Mouse (Mus musculus): ENCODE results near the gene Insr. TPM values are rescaled to one million over a fixed set of nuclear protein-coding genes. Genes with fewer than 3 reads are reported as not detected.
"Not testable (repeated sequence)": the region's sequence is repeated elsewhere in the genome, so short reads cannot be mapped to it uniquely, and the experiment has no call there.

The Insr gene
- total and polyA plus RNA-seq, 3 experiments, result 2.1 to 4.6 (median 3.0) TPM

DNA sequence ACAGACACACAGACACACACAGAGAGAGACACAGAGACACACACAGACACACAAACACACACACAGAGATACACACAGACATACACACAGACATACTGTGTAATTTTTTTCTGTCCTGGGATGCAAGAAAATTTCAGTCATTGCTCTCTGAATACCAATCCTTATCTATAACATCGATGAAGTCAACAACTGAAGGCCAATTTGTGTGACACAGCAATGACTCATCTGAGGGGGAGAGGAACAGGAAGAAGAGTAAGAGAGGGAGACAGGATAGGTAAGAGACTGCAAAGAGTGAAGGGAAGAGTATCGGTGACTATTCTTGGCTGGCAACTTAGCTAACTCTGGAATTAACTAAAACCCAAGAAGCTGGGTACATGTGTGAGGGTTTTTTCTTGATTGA, 44.8 kb upstream of the Insr start:
- no peaks in the 10 kb centered on the region for H3K27me3 ChIP-seq (replicated peaks)
- in situ Hi-C loops (cut with MboI; ENCODE audit: low pct_ligation_motif_present, low pct_unique_long_range_greater_than_20kb, low sequenced_read_pairs), result no loop called here
- TF ChIP-seq MXI1 (IDR thresholded peaks at IDR 0.05; ENCODE audit: low read depth, low read length) (no peak), SIN3A (IDR thresholded peaks at IDR 0.05; ENCODE audit: low read length) (no peak), KAT2A (IDR thresholded peaks at IDR 0.05; ENCODE audit: insufficient replicate concordance, low read length) (no peak), MAFK (IDR thresholded peaks at IDR 0.05; ENCODE audit: insufficient replicate concordance, low read length) (no peak), TCF12 (IDR thresholded peaks at IDR 0.05; ENCODE audit: low read depth, low read length) (no peak), ETS1 (conservative IDR thresholded peaks at IDR 0.05; ENCODE audit: low read depth, low read length) (no peak), MYC (IDR thresholded peaks at IDR 0.05; ENCODE audit: low read depth, low read length) (no peak), ZC3H11A (IDR thresholded peaks at IDR 0.05; ENCODE audit: low read depth, low read length) (no peak)
- no peak overlapping the region for H3K27ac ChIP-seq (ENCODE audit: insufficient read depth, low read depth)
- no peaks in the 10 kb centered on the region for H3K79me2 ChIP-seq (replicated peaks; ENCODE audit: control insufficient read depth, extremely low read depth, insufficient read depth, poor library complexity, severe bottlenecking)
- no peaks in the 10 kb centered on the region for H3K9me3 ChIP-seq (replicated peaks; ENCODE audit: low read length)
- no peak overlapping the region for H3K9ac ChIP-seq (ENCODE audit: insufficient read depth, low read depth)
- DNase-seq (ENCODE audit: extremely low read depth), result no peak
- peaks cover 6 to 23% of the 10 kb centered on the region in 2 experiments for H3K4me1 ChIP-seq (ENCODE audit: control insufficient read depth in 1 of 2, insufficient read depth in 2 of 2)
- no peaks in the 10 kb centered on the region for H3K36me3 ChIP-seq (replicated peaks in 1 of 2; ENCODE audit: control insufficient read depth in 1 of 2, insufficient read depth in 1 of 2, low read length in 1 of 2)
- H3K4me2 ChIP-seq (ENCODE audit: insufficient read depth, low read depth, poor library complexity, severe bottlenecking), result no peak overlapping the region
- H3K4me3 ChIP-seq (replicated peaks in 1 of 3; ENCODE audit: low read depth in 2 of 3, low read length in 2 of 3, poor library complexity in 1 of 3), result no peak overlapping the region
- dilution Hi-C loops (cut with MboI; ENCODE audit: extremely low pct_ligation_motif_present, extremely low pct_unique_long_range_greater_than_20kb, low sequenced_read_pairs), result no loop called here

DNA sequence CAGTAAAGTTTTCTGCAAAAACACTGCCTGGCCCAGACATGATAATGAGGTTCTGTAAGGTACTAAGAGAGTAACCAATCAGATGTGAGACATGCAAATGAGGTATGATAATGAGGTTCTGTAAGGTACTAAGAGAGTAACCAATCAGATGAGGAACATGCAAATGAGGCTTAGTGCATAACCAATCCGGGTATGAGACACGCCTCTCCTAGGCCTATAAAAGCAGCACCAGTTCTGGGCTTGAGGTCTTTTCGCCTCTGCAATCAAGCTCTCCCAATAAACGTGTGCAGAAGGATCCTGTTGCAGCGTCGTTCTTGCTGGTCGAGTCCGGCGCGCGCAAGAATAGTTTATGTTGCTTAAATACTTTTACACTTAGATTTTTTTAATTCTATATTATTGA, 39.9 kb upstream of the Insr start:
- H3K36me3 ChIP-seq (replicated peaks in 1 of 2; ENCODE audit: control insufficient read depth in 1 of 2, insufficient read depth in 1 of 2, low read length in 1 of 2); H3K27ac ChIP-seq (ENCODE audit: insufficient read depth, low read depth); H3K4me2 ChIP-seq (ENCODE audit: insufficient read depth, low read depth, poor library complexity, severe bottlenecking); dilution Hi-C loops (cut with MboI; ENCODE audit: extremely low pct_ligation_motif_present, extremely low pct_unique_long_range_greater_than_20kb, low sequenced_read_pairs); H3K79me2 ChIP-seq (replicated peaks; ENCODE audit: control insufficient read depth, extremely low read depth, insufficient read depth, poor library complexity, severe bottlenecking); H3K9ac ChIP-seq (ENCODE audit: insufficient read depth, low read depth); H3K4me3 ChIP-seq (replicated peaks in 1 of 3; ENCODE audit: low read depth in 2 of 3, low read length in 2 of 3, poor library complexity in 1 of 3); DNase-seq (ENCODE audit: extremely low read depth); in situ Hi-C loops (cut with MboI; ENCODE audit: low pct_ligation_motif_present, low pct_unique_long_range_greater_than_20kb, low sequenced_read_pairs); H3K9me3 ChIP-seq (replicated peaks; ENCODE audit: low read length); H3K27me3 ChIP-seq (replicated peaks); H3K4me1 ChIP-seq (ENCODE audit: control insufficient read depth in 1 of 2, insufficient read depth in 2 of 2): not testable (repeated sequence)

DNA sequence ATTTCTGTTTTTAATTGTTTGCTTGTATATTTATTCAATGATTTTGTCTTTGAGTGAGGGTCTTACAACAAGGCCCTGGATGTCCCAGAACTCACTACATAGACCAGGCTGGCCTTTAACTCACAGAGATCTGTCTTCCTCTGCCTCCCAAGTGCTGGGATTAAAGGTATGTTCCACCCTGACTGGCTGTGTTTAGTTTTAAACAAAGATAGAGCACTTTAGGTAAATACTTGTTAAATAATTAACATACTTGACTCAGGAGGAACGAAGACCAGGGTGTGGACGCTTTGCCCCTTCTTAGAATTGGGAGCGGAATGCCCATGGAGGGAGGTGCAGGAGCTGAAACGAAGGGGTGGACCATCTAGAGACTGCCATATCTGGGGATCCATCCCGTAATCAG, 37.2 kb upstream of the Insr start:
- in situ Hi-C loops (cut with MboI; ENCODE audit: low pct_ligation_motif_present, low pct_unique_long_range_greater_than_20kb, low sequenced_read_pairs), result no loop called here
- Histone ChIP-seq H3K4me2 (ENCODE audit: insufficient read depth, low read depth, poor library complexity, severe bottlenecking) (no peak overlapping the region), H3K9me3 (replicated peaks; ENCODE audit: low read length) (no peaks in the 10 kb centered on the region), H3K4me1 (ENCODE audit: control insufficient read depth in 1 of 2, insufficient read depth in 2 of 2) (peaks cover 0 to 11% of the 10 kb centered on the region in 2 experiments; a peak in 2 of 4 replicates), H3K9ac (ENCODE audit: insufficient read depth, low read depth) (no peak overlapping the region), H3K36me3 (replicated peaks in 1 of 2; ENCODE audit: control insufficient read depth in 1 of 2, insufficient read depth in 1 of 2, low read length in 1 of 2) (no peaks in the 10 kb centered on the region), H3K79me2 (replicated peaks; ENCODE audit: control insufficient read depth, extremely low read depth, insufficient read depth, poor library complexity, severe bottlenecking) (no peaks in the 10 kb centered on the region), H3K27ac (ENCODE audit: insufficient read depth, low read depth) (no peak overlapping the region), H3K4me3 (replicated peaks in 1 of 3; ENCODE audit: low read depth in 2 of 3, low read length in 2 of 3, poor library complexity in 1 of 3) (no peak overlapping the region), H3K27me3 (replicated peaks) (no peaks in the 10 kb centered on the region)
- DNase-seq (ENCODE audit: extremely low read depth), result no peak
- TF ChIP-seq ETS1 (conservative IDR thresholded peaks at IDR 0.05; ENCODE audit: low read depth, low read length) (no peak), IRF4 (IDR thresholded peaks at IDR 0.05; ENCODE audit: low read depth, low read length) (no peak), MYC (IDR thresholded peaks at IDR 0.05; ENCODE audit: low read depth, low read length) (no peak), MAZ (IDR thresholded peaks at IDR 0.05; ENCODE audit: low read depth, low read length) (no peak), CTCF (conservative IDR thresholded peaks at IDR 0.05 in 1 of 2, IDR thresholded peaks at IDR 0.05 in 1 of 2; ENCODE audit: low read depth in 2 of 2, low read length in 2 of 2) (no peak), SIN3A (IDR thresholded peaks at IDR 0.05; ENCODE audit: low read length) (no peak), ZMIZ1 (IDR thresholded peaks at IDR 0.05; ENCODE audit: low read depth, low read length) (no peak), MXI1 (IDR thresholded peaks at IDR 0.05; ENCODE audit: low read depth, low read length) (no peak), MAFK (IDR thresholded peaks at IDR 0.05; ENCODE audit: insufficient replicate concordance, low read length) (no peak), TCF12 (IDR thresholded peaks at IDR 0.05; ENCODE audit: low read depth, low read length) (no peak), NELFE (IDR thresholded peaks at IDR 0.05; ENCODE audit: low read depth, low read length) (no peak), RCOR1 (conservative IDR thresholded peaks at IDR 0.05; ENCODE audit: low read depth, low read length) (no peak), TBP (conservative IDR thresholded peaks at IDR 0.05; ENCODE audit: low read depth, low read length) (no peak), GABPA (IDR thresholded peaks at IDR 0.05; ENCODE audit: insufficient replicate concordance, low read depth, low read length) (no peak), CHD1 (IDR thresholded peaks at IDR 0.05; ENCODE audit: low read depth, low read length) (no peak)
- dilution Hi-C loops (cut with MboI; ENCODE audit: extremely low pct_ligation_motif_present, extremely low pct_unique_long_range_greater_than_20kb, low sequenced_read_pairs), result no loop called here

Data from CH12.LX (cell line).